ENCODE assay signal across 1 mouse cellular context in genomic region chr13:48967956-48968749, GRCm38 (mm10).
TF ChIP-seq lines count a peak whose summit lies in the region.

Gene Fam120a (minus strand): TSS chr13:48968017.

TF ChIP-seq in MEL, 35 proteins besides CTCF, POLR2A, EP300 and RAD21 (continued from another document):
- TF ChIP-seq UBTF (IDR thresholded peaks at IDR 0.05; ENCODE audit: borderline replicate concordance, insufficient read depth, low read depth, low read length): peak; percentile 87; the same call in 1 of the 2 replicates
